Mouse (Mus musculus) liver, embryonic 14.5 days (tissue): ENCODE data around the gene Pkd1l1.

Source experiments
- CTCF ChIP-seq: IDR thresholded peaks from 2 replicates; pipeline ENCODE4 v1.5.1; 2016; ENCODE audit warnings: antibody characterized with exemption, low read depth, control low read depth
- EP300 ChIP-seq: IDR thresholded peaks from 2 replicates; pipeline ENCODE4 v1.6.1; 2016; ENCODE audit warnings: antibody characterized with exemption, low read depth

- TF ChIP-seq EP300 (no peak), CTCF (no peak)
These were observed 147.0 kb downstream of the Pkd1l1 start for GRCm38 (mm10) chr11:8826046-8826445.
